Comparison of ENCODE assay signal across 10 mouse cellular contexts in the genomic region with DNA sequence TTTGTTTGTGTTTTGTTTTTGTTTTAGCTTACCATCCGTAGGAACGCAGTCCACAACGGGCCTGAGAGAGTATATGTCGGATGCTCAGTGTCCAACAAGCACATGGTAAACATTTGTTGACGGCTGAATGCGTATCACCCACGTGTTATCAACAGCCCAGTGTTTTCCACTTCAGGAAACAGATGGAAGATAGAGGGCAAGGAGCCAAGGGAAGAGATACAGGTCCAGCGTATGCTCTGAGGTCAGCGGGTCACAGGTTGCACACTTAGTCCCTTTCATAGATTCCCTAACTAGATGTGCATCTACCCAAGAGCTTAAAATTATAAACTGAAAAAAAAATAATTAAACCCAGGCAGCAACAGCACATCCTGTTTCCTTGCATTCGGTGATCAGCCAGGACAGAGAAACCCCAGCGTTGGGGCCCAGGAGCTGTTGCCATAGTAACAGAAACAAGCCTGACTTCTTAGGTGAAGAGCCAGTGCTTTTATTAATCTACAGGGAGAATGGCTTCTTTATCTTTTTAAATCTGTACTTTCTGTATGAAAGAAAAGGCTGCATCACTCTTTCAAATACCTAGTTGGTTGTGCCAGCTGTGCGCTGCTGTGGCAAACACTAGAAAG.
DNase-seq lines count a peak whose midpoint lies in the region; ATAC-seq lines count a peak whose summit lies in the region.
"Had no signal": no experiment of that assay in that cellular context is flagged by ENCODE, and none has a peak within 500 bp of the region (broad histone marks: within the 10 kb centered on the region; RNA-seq: fewer than 3 reads in every experiment).

No protein-coding gene starts in this region.

- H3K9me3 ChIP-seq in heart, embryonic 16.5 days (replicated peaks; ENCODE audit: control insufficient read depth, low read length), result no peaks in the 10 kb centered on the region
- H3K9me3 ChIP-seq in forebrain, embryonic 13.5 days (replicated peaks), result no peaks in the 10 kb centered on the region
- no peaks in the 10 kb centered on the region for H3K9me3 ChIP-seq in limb, embryonic 15.5 days

- no peaks in the 10 kb centered on the region for H3K36me3 ChIP-seq in heart, embryonic 16.5 days (ENCODE audit: control insufficient read depth, insufficient read depth)
- no peaks in the 10 kb centered on the region for H3K36me3 ChIP-seq in forebrain, embryonic 13.5 days (ENCODE audit: poor library complexity, severe bottlenecking)
- H3K36me3 ChIP-seq in limb, embryonic 15.5 days, result no peaks in the 10 kb centered on the region

- H3K4me1 ChIP-seq in heart, embryonic 16.5 days (ENCODE audit: control insufficient read depth, insufficient read depth, low read length), result peaks cover 28% of the 10 kb centered on the region
- peaks cover 38% of the 10 kb centered on the region for H3K4me1 ChIP-seq in forebrain, embryonic 13.5 days
- peaks cover 35% of the 10 kb centered on the region for H3K4me1 ChIP-seq in limb, embryonic 15.5 days

- peak overlapping the region; percentile 28; the same call in 1 of the 2 replicates for H3K27ac ChIP-seq in heart, embryonic 16.5 days (ENCODE audit: low read length)
- peak overlapping the region; percentile 19 for H3K27ac ChIP-seq in forebrain, embryonic 13.5 days
- peak overlapping the region; percentile 47; the same call in 1 of the 2 replicates for H3K27ac ChIP-seq in limb, embryonic 15.5 days
- H3K27ac ChIP-seq: macrophage had no signal

- no peak overlapping the region for H3K9ac ChIP-seq in heart, embryonic 16.5 days (ENCODE audit: low read length)
- no peak overlapping the region for H3K9ac ChIP-seq in forebrain, embryonic 13.5 days
- no peak overlapping the region for H3K9ac ChIP-seq in limb, embryonic 15.5 days

- ATAC-seq in heart, embryonic 16.5 days (replicated peaks; ENCODE audit: extremely low read depth, insufficient read depth, low FRiP score), result no peak
- no peak; the same call in 1 of the 2 replicates for ATAC-seq in forebrain, embryonic 13.5 days
- no peak for ATAC-seq in limb, embryonic 15.5 days (ENCODE audit: insufficient number of reproducible peaks, low FRiP score, low TSS enrichment, low read depth)

- no peak overlapping the region for H3K4me2 ChIP-seq in heart, embryonic 16.5 days (ENCODE audit: low read depth, low read length)
- no peak overlapping the region for H3K4me2 ChIP-seq in forebrain, embryonic 13.5 days
- H3K4me2 ChIP-seq in limb, embryonic 15.5 days, result no peak overlapping the region

- H3K27me3 ChIP-seq in heart, embryonic 16.5 days (ENCODE audit: control insufficient read depth, insufficient read depth, low read length), result no peaks in the 10 kb centered on the region
- no peaks in the 10 kb centered on the region for H3K27me3 ChIP-seq in forebrain, embryonic 13.5 days
- no peaks in the 10 kb centered on the region for H3K27me3 ChIP-seq in limb, embryonic 15.5 days

- intact Hi-C loops in left cerebral cortex, postnatal 10 days (cut with DNase I), result no loop called here

- WGBS in heart, embryonic 16.5 days, result 40% methylated on average over 12 of the region's 12 CpGs
- 48% methylated on average over 12 of the region's 12 CpGs for WGBS in forebrain, embryonic 13.5 days
- 52% methylated on average over 12 of the region's 12 CpGs for WGBS in limb, embryonic 15.5 days

- H3K4me3 ChIP-seq in heart, embryonic 16.5 days (ENCODE audit: low read length), result no peak overlapping the region
- no peak overlapping the region for H3K4me3 ChIP-seq in forebrain, embryonic 13.5 days
- no peak overlapping the region for H3K4me3 ChIP-seq in limb, embryonic 15.5 days

- no peak for DNase-seq in heart, adult 11 months
- DNase-seq in MN1 (ENCODE audit: low spot score), result peak; percentile 63
- no peak for DNase-seq in left cerebral cortex, adult 8-10 months (ENCODE audit: low spot score in 2 of 2)
- no peak for DNase-seq in left cerebral cortex, postnatal 10 days (ENCODE audit: extremely low spot score in 1 of 2, low spot score in 2 of 2)
- DNase-seq in adrenal gland, adult (ENCODE audit: inconsistent age in 2 of 2, low spot score in 1 of 2), result no peak
- DNase-seq: cerebellum, adult 11 months had no signal
